Mouse (Mus musculus) intestine, embryonic 16.5 days (tissue): ENCODE measurements at regions not wholly inside any gene's neighbourhood (a gene's known extent, or its start where the extent isn't known, plus 50 kb on each side); places are given as distances from the start of the nearest gene placed in this dataset.
A peak's percentile ranks its signal among the peaks of the same experiment; 100 is the strongest.

Experiments
- ATAC-seq: fragments of 200-750 bp; cut with Nextera tagmentation; 2 replicates; pipeline ENCODE4 v1.8.0; 2017; ENCODE audit warnings: moderate TSS enrichment, moderate library complexity
- H3K27ac ChIP-seq: fragments of 300-500 bp; sonication (generic); 2 replicates; pipeline ENCODE4 v1.5.1; 2014; ENCODE audit warnings: mild to moderate bottlenecking, low read length
- H3K27me3 ChIP-seq: fragments of 300-500 bp; sonication (generic); replicated peaks from 2 replicates; pipeline ENCODE4 v1.6.1; 2014; ENCODE audit warnings: low read length, control low read depth, mixed read lengths; ENCODE audit not compliant: control insufficient read depth, insufficient read depth
- H3K36me3 ChIP-seq: fragments of 300-500 bp; sonication (generic); 2 replicates; pipeline ENCODE4 v1.6.1; 2014; ENCODE audit warnings: low read length, control low read depth; ENCODE audit not compliant: control insufficient read depth, insufficient read depth
- H3K4me1 ChIP-seq: fragments of 300-500 bp; sonication (generic); 2 replicates; pipeline ENCODE4 v1.6.1; 2014; ENCODE audit warnings: low read length, control low read depth, mixed read lengths; ENCODE audit not compliant: control insufficient read depth, insufficient read depth
- H3K4me2 ChIP-seq: fragments of 300-500 bp; sonication (generic); 2 replicates; pipeline ENCODE4 v1.6.1; 2014; ENCODE audit warnings: low read depth, low read length, control low read depth
- H3K4me3 ChIP-seq: fragments of 300-500 bp; sonication (generic); 2 replicates; pipeline ENCODE4 v1.5.1; 2014; ENCODE audit warnings: mild to moderate bottlenecking, low read length
- H3K9ac ChIP-seq: fragments of 300-500 bp; sonication (generic); 2 replicates; pipeline ENCODE4 v1.6.1; 2014; ENCODE audit warnings: low read depth, low read length
- H3K9me3 ChIP-seq: fragments of 300-500 bp; sonication (generic); 2 replicates; pipeline ENCODE4 v1.6.1; 2016; ENCODE audit warnings: low read length, control low read depth; ENCODE audit not compliant: control insufficient read depth
- WGBS: fragments of 180-500 bp; shearing (Covaris S2); extraction: QIAGEN DNeasy Blood & Tissue Kit; methylation state at CpG from one replicate; pipeline ENCODE4 v1.1.7; 2014; 5-methylcytosine and 5-hydroxymethylcytosine counted together

- 72% methylated on average over 1 of the region's 1 CpGs for WGBS
- no peaks in the 10 kb centered on the region for H3K36me3 ChIP-seq
- no peak overlapping the region for H3K4me2 ChIP-seq
Measured at GRCm38 (mm10) chr15:70834903-70835302, 2999.5 kb upstream of the Gm6569 start.

GRCm38 (mm10) chr15:70842606-70843005 is 2991.8 kb upstream of the Gm6569 start:
- Histone ChIP-seq H3K4me2 (no peak overlapping the region), H3K4me1 (no peaks in the 10 kb centered on the region), H3K36me3 (no peaks in the 10 kb centered on the region), H3K9ac (no peak overlapping the region), H3K27ac (no peak overlapping the region), H3K4me3 (no peak overlapping the region), H3K27me3 (no peaks in the 10 kb centered on the region), H3K9me3 (no peaks in the 10 kb centered on the region)
- no peak for ATAC-seq
- WGBS, result 86% methylated on average over 1 of the region's 1 CpGs

More at GRCm38 (mm10) chr15:70834903-70835302, 2999.5 kb upstream of the Gm6569 start:
- Histone ChIP-seq H3K27ac (no peak overlapping the region), H3K9me3 (no peaks in the 10 kb centered on the region), H3K4me1 (no peaks in the 10 kb centered on the region), H3K4me3 (no peak overlapping the region), H3K27me3 (no peaks in the 10 kb centered on the region), H3K9ac (no peak overlapping the region)
- no peak for ATAC-seq

GRCm38 (mm10) chr15:70849652-70850051 is 2984.7 kb upstream of the Gm6569 start:
- no peak overlapping the region for H3K4me2 ChIP-seq
- 82% methylated on average over 1 of the region's 1 CpGs for WGBS
- H3K9ac ChIP-seq, result no peak overlapping the region
- no peaks in the 10 kb centered on the region for H3K4me1 ChIP-seq
- no peaks in the 10 kb centered on the region for H3K9me3 ChIP-seq
- no peaks in the 10 kb centered on the region for H3K27me3 ChIP-seq
- ATAC-seq, result no peak
- H3K27ac ChIP-seq, result no peak overlapping the region
- no peak overlapping the region for H3K4me3 ChIP-seq
- no peaks in the 10 kb centered on the region for H3K36me3 ChIP-seq

- WGBS, result 50% methylated on average over 1 of the region's 1 CpGs
- ATAC-seq, result peak; percentile 99
- H3K4me3 ChIP-seq, result no peak overlapping the region
Measured at GRCm38 (mm10) chr15:70850496-70850895, 2983.9 kb upstream of the Gm6569 start.

More at GRCm38 (mm10) chr15:70850496-70850895, 2983.9 kb upstream of the Gm6569 start:
- H3K27ac ChIP-seq, result no peak overlapping the region
- H3K9me3 ChIP-seq, result no peaks in the 10 kb centered on the region
- no peaks in the 10 kb centered on the region for H3K27me3 ChIP-seq
- H3K9ac ChIP-seq, result no peak overlapping the region
- no peak overlapping the region for H3K4me2 ChIP-seq
- H3K4me1 ChIP-seq, result no peaks in the 10 kb centered on the region
- no peaks in the 10 kb centered on the region for H3K36me3 ChIP-seq
